Mouse (Mus musculus) mouse trophoblast stem cell (cell line): ENCODE measurements around the gene Ppil4.

Source experiments
- in situ Hi-C, 2 experiments: fragments of 300-500 bp; cut with MseI, MboI; formaldehyde crosslinking; loops; 2 replicates in 1 of 2; 3 replicates in 1 of 2; pipeline ENCODE4 v1.15.1; 2025

Gene Ppil4

GRCm38 (mm10) chr10:7824663-7825280, 32.1 kb downstream of the Ppil4 start:
- in situ Hi-C loops: no loop called here

GRCm38 (mm10) chr10:7825281-7825665, 32.6 kb downstream of the Ppil4 start:
- in situ Hi-C loops: no loop called here

GRCm38 (mm10) chr10:7826106-7826505, 33.4 kb downstream of the Ppil4 start:
- in situ Hi-C loops: no loop called here

GRCm38 (mm10) chr10:7832171-7832676, 39.5 kb downstream of the Ppil4 start, which contains the start of gene Zc3h12d:
Zc3h12d (plus strand) TSS chr10:7832470.
- in situ Hi-C loops: no loop called here

- in situ Hi-C loops: no loop called here
Measured at GRCm38 (mm10) chr10:7833377-7834165, 40.9 kb downstream of the Ppil4 start.

- in situ Hi-C loops: no loop called here
Measured at GRCm38 (mm10) chr10:7834671-7835225, 42.1 kb downstream of the Ppil4 start.

- in situ Hi-C loops: no loop called here
Measured at GRCm38 (mm10) chr10:7836902-7837301, 44.2 kb downstream of the Ppil4 start.

- in situ Hi-C loops: no loop called here
Measured at GRCm38 (mm10) chr10:7837446-7837845, 44.8 kb downstream of the Ppil4 start.

GRCm38 (mm10) chr10:7838036-7838435, 45.3 kb downstream of the Ppil4 start:
- in situ Hi-C loops: no loop called here

- in situ Hi-C loops: no loop called here
Measured at GRCm38 (mm10) chr10:7838874-7839421, 46.3 kb downstream of the Ppil4 start.

- in situ Hi-C loops: no loop called here
Measured at GRCm38 (mm10) chr10:7839551-7840352, 47.1 kb downstream of the Ppil4 start.

- in situ Hi-C loops: no loop called here
Measured at GRCm38 (mm10) chr10:7840353-7840733, 47.7 kb downstream of the Ppil4 start.

- in situ Hi-C loops: no loop called here
Measured at GRCm38 (mm10) chr10:7840785-7841184, 48.1 kb downstream of the Ppil4 start.

GRCm38 (mm10) chr10:7841571-7842080, 48.9 kb downstream of the Ppil4 start:
- in situ Hi-C loops: no loop called here

- in situ Hi-C loops: no loop called here
Measured at GRCm38 (mm10) chr10:7843181-7843580, 50.5 kb downstream of the Ppil4 start.

- in situ Hi-C loops: no loop called here
Measured at GRCm38 (mm10) chr10:7844161-7844560, 51.5 kb downstream of the Ppil4 start.

GRCm38 (mm10) chr10:7845136-7845535, 52.4 kb downstream of the Ppil4 start:
- in situ Hi-C loops: no loop called here

- in situ Hi-C loops: no loop called here
Measured at GRCm38 (mm10) chr10:7845991-7846390, 53.3 kb downstream of the Ppil4 start.

- in situ Hi-C loops: no loop called here
Measured at GRCm38 (mm10) chr10:7847166-7847605, 54.5 kb downstream of the Ppil4 start.

- in situ Hi-C loops: loop anchor here in 1 of 2 experiments (25.0 kb wide), 1 partner anchor 835 kb away; no protein-coding TSS in a partner anchor
Measured at GRCm38 (mm10) chr10:7851891-7852290, 59.2 kb downstream of the Ppil4 start.

- in situ Hi-C loops: loop anchor here in 1 of 2 experiments (25.0 kb wide), 1 partner anchor 827 kb away; no protein-coding TSS in a partner anchor
Measured at GRCm38 (mm10) chr10:7860494-7860893, 67.8 kb downstream of the Ppil4 start.
